Mouse (Mus musculus) c-Kit-negative CD71-positive TER-119-positive erythroid progenitor cells, embryonic 14.5 days (primary cell): Measurements from ENCODE around the gene Slc7a7.
"Not testable (repeated sequence)": the region's sequence is repeated elsewhere in the genome, so short reads cannot be mapped to it uniquely, and the experiment has no call there.

Experiments used
- DNase-seq: peaks from one replicate; pipeline ENCODE4 v3.0.0-alpha.2; 2013; ENCODE audit warnings: low read depth, low spot score

Gene Slc7a7

GRCm38 (mm10) chr14:54377166-54377565, 40.4 kb downstream of the Slc7a7 start:
- DNase-seq: no peak

DNA sequence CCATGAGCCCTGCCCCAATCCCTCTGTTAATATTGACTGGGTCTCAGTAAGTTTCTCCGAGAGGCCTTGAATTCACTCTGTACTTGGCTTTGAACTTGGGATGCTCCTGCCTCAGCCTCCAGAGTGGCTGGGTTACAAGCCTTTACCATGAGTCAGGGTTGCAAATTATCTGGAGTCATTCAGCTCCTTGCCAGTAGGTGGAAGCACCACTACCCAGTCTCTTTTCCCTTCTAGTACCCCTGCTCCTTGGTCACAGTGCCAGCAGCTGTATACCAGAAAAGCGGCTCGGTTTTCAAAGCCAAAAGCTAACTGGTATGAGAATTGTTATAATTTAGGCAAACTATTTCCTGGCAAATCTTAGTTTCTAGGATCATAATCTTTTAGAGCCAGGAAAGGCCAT, 41.7 kb downstream of the Slc7a7 start:
- DNase-seq: no peak

GRCm38 (mm10) chr14:54372923-54373322, 44.7 kb downstream of the Slc7a7 start:
- DNase-seq: no peak

- no peak for DNase-seq
Observed at GRCm38 (mm10) chr14:54371460-54371859, 46.1 kb downstream of the Slc7a7 start.

DNA sequence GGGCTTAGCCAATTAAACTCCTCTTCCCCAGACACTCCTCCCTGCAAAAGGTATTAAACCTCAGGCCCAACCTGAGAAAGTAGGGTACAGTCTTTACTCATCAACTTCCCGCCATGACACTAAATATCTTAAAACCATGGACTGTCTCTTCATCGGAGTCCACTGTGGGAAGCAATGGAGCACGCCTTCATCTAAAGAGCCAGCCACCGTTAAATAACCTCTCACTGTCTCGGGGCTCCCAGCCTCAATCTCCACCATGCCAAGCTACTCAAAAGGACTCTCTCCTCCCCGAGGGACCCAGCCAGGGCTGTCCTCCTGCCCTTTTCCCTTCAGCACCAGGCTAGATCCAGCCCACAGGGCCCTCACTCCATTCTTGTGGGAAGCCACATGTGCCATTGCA, 47.0 kb downstream of the Slc7a7 start:
- no peak for DNase-seq

GRCm38 (mm10) chr14:54369372-54369771, 48.2 kb downstream of the Slc7a7 start:
- DNase-seq: no peak

DNA sequence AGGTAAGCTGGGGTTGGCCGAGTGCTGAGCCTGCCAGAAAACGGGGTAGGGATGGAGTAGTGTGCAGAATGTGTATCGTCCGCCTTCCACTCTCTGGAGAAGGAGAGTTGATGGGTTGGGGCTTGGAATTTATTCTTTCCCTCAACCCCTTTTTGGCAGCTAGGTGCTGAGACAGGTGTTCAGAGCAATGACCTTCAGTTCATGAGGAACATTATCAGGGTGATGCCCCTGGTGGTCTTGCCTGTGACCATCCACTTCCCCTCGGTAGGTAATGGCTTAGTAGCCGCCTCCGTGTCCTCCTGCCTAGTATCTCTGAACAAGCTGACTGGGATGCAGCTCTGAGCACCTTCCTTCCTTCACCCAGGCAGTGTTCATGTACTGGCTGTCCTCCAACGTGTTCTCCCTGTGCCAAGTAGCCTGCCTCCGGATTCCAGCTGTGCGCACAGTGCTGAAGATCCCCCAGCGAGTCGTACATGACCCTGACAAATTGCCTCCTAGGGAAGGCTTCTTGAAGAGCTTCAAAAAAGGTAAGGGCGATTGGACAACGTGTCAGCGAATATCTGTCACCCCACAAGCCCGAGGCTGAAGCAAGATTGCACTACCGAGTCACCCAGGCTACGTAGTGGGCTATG, 50.0 kb downstream of the Slc7a7 start:
- DNase-seq: no peak

DNA sequence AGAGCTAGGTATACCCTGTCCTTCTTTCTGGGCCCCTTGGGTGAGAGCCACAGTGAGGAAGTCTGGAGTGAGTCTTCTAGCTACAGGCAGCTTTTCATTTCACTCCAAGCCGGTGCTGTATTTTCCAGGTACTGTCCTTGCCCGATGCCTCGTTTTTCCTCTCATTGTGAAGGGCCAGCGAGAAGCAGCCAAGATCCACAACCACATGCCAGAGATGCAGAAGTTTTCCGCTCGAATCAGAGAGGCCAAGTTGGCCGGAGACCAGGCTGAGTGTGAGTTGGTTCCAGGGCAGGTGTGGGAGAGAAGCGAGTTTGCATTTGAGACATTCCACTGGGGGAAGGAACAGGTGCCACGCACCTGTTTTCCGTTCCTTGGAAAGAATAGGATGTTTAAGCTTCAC, 51.0 kb downstream of the Slc7a7 start:
- DNase-seq: no peak

- DNase-seq: no peak
Observed at GRCm38 (mm10) chr14:54365026-54365645, 52.4 kb downstream of the Slc7a7 start.

- DNase-seq: no peak
Observed at GRCm38 (mm10) chr14:54363156-54363555, 54.4 kb downstream of the Slc7a7 start.

DNA sequence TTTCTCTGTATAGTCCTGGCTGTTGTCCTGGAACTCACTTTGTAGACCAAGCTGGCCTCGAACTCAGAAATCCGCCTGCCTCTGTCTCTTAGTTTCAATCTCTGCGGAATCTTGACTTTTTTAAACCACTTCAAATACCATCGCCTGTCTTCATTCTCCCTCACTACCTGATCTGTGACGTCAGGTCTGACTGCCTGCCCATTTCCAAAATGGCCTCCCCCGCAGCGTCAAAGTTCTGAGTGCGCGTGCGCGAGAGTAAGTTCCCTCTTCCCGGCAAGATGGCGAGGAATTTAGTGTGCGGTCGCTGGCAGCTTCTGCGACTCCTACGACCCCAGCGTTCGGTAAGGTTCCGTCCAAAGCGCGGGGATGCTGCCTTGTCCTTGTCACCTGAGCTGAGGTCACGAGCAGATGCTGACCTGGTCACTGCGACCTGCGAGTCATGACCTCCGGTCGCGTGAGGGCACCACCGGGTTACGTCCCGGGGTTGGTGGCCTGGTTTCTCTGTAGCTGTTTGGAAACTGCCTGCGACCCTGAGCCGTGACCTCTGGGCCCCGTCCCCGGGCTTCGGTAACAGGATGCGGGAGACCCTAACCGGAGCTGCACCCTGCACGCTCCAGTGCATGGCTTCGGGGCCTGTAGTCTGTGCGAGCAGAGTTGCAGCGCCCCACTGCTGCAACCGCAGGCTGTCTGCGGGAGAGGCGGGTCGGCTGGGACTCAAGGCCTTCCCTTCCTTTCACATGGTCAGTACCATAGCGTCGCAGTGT, 56.8 kb downstream of the Slc7a7 start, which contains the start of gene Oxa1l:
TSS of gene Oxa1l (plus strand) at position 258 of the 764 bp plus-strand sequence.
- peak; percentile 89 for DNase-seq

DNA sequence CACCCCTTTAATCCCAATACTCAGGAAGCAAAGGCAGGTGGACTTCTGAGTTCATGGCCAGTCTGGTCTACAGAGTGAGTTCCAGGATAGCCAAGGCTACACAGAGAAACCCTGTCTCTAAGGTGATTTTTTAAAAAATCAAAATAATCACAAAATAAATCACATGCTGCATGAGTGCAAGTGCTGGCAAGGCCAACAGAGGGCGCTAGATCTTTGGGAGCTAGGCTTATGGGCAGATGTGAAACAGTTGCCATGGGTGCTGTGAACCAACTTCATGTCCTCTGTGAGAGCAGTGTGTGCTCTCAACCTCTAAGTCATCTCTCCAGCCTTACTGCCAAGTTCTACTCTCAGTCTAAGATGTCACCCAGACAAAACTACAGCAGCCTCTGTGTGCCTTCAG, 63.2 kb downstream of the Slc7a7 start:
- no peak for DNase-seq

- DNase-seq: no peak
Observed at GRCm38 (mm10) chr14:54352314-54352713, 65.3 kb downstream of the Slc7a7 start.

DNA sequence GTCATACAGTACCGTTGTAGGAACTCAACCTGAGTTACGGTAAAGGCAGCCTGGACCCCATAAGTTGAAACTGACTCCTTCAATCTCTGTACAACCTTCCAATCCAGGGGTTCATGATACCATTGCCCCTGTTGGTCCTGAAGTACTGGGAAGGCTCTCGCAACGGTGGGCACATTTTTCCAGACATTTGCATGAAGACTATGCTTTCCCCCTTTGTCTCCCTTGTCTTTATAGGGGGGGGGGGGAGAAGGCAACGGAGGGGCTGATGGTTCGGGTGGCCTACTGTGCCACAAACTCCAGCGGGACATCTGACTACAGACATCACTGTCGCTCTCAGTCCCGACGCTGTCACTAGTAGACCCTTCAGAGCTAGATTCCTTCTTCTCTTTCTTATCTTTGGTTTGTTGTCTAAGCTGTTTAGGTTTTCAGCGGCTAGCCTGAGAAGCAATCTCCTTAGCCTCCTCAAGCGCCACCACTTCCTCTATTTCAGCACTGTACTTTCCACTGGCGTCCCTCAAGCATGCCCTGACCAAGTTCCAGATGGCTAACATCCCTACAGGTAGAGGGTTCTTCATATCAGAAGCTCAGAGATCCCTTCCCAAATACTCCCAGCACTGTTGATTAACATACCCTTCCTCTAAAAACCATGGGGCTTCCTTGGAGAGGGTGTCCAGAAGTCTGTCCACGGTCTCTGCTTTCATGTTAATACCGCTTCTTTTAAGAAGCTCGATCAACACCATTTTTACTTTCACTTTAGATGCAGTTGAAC, 66.6 kb downstream of the Slc7a7 start:
- not testable (repeated sequence) for DNase-seq

- DNase-seq: not testable (repeated sequence)
Observed at GRCm38 (mm10) chr14:54341807-54342206, 75.8 kb downstream of the Slc7a7 start.

- DNase-seq: no peak
Observed at GRCm38 (mm10) chr14:54340836-54341235, 76.7 kb downstream of the Slc7a7 start.

DNA sequence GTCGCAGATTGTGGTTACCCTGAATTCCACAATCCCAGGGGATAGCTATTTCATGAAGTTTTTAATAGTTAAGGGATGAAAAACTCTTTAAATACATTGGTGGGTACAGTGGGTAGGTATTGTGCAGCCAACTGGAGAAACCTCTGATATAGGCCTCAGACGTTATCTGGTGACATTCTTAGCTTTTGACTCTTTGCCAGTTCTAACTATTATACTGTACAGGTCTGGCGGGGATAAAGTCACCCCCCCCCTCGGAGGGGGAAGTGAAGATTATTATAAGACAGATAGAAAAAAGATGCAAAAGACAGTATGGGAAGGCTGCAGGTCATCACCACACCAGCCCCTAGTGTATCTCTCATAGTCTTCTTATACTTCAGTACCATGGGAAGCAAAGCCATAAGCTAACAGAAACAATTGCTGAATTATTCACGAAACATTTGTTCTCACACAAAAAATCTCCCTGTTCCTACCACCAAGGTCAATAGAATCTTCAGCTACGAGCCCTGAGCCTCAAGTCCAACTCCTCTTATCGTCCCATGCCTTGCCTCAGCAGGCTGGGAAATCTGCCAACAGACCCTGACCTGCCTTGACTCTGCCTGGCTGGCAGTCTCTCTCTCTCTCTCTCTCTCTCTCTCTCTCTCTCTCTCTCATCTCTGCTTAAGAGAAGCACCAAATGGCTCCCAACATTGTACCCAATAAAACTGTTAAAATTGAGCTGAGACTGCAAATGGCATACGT, 84.0 kb downstream of the Slc7a7 start:
- no peak for DNase-seq

GRCm38 (mm10) chr14:54332176-54333074, 85.2 kb downstream of the Slc7a7 start:
- no peak for DNase-seq

GRCm38 (mm10) chr14:54331178-54331577, 86.4 kb downstream of the Slc7a7 start:
- DNase-seq: no peak

- DNase-seq: no peak
Observed at GRCm38 (mm10) chr14:54329201-54329600, 88.4 kb downstream of the Slc7a7 start.
